Mouse (Mus musculus): ENCODE measurements around the gene Unc45a.
A peak's percentile ranks its signal among the peaks of the same experiment; 100 is the strongest.

Unc45a gene

GRCm38 (mm10) chr7:80340793-80341192 lies at the start of gene Unc45a:
Unc45a (minus strand) TSS chr7:80341005.
- peak; percentile 79 to 81 for DNase-seq

GRCm38 (mm10) chr7:80387633-80388543 lies 47.1 kb upstream of the Unc45a start, which contains the start of gene Fes:
Fes (minus strand) TSS chr7:80387946.
- DNase-seq: peak; percentile 80 to 81

- DNase-seq: peak in 1 of 2 experiments; percentile 44
These were observed 46.3 kb upstream of the Unc45a start for GRCm38 (mm10) chr7:80387033-80387632.

- peak; percentile 90 to 97 for DNase-seq
These were observed 45.6 kb upstream of the Unc45a start for GRCm38 (mm10) chr7:80386235-80386930.

- DNase-seq: no peak
These were observed 42.1 kb upstream of the Unc45a start for GRCm38 (mm10) chr7:80382919-80383318.

DNA sequence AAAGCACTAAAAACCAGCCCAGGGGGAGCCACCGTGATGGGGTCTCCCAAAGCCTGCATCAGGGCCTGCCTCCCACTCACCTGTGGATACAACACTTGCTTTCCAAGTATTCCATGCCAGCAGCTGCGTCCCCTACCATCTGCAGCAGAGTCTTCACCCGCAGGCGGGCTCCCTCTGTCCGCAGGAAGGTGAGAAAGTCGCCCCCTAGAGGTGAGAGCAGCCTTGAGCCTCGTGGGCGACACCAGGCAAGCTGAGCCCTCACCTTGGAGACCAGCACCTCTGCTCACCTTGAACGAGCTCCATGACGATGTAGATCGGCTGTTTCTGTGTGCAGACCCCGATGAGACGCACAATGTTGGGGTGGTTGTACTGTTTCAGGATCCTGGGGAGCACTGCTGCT lies 38.7 kb upstream of the Unc45a start:
- peak; percentile 27 to 73 for DNase-seq

GRCm38 (mm10) chr7:80377471-80377870 lies 36.7 kb upstream of the Unc45a start:
- DNase-seq: peak; percentile 69 to 83

GRCm38 (mm10) chr7:80376192-80376591 lies 35.4 kb upstream of the Unc45a start:
- DNase-seq: no peak

- DNase-seq: no peak
These were observed 34.7 kb upstream of the Unc45a start for GRCm38 (mm10) chr7:80375376-80376039.

DNA sequence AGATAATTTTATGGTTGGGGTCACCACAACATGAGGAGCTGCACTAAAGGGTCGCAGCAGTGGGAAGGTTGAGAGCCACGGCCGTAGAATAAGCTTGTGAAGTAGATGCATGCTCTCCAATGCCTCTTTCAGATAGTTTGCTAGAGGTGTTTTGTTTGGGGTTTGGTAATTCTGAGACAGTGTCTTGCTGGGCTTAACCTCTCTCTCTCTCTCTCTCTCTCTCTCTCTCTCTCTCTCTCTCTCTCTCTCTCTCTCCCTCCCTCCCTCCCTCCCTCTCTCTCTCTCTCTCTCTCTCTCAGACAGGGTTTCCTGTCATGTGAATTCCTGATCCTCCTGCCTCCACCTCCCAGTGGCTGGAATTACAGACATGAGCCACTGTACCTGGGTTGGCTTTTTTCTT lies 33.9 kb upstream of the Unc45a start:
- DNase-seq: no peak

GRCm38 (mm10) chr7:80374280-80374679 lies 33.5 kb upstream of the Unc45a start:
- DNase-seq: no peak

DNA sequence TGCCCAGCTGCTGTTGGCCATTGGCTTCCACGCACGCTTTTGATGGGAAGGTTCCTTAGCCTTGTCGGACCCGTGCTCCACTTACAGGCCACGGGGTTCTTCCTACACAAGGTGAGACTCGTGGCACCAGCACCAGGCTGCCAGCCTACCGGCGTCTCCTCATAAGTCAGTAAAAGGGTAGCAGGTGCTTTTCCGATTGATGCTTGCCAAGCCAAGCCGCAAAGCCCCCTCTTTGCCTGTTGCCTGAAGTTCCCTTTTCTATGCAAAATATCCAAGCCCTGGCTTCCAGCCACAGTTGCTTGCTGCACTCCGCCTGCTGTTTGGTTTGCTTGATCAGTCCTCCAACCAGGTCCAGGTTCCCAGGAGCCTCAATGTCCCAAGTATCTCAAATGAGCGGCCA lies 33.0 kb upstream of the Unc45a start:
- no peak for DNase-seq

GRCm38 (mm10) chr7:80373352-80373751 lies 32.5 kb upstream of the Unc45a start:
- no peak for DNase-seq

GRCm38 (mm10) chr7:80372667-80373066 lies 31.9 kb upstream of the Unc45a start:
- DNase-seq: no peak

- DNase-seq: no peak
These were observed 31.4 kb upstream of the Unc45a start for GRCm38 (mm10) chr7:80372166-80372565.

DNA sequence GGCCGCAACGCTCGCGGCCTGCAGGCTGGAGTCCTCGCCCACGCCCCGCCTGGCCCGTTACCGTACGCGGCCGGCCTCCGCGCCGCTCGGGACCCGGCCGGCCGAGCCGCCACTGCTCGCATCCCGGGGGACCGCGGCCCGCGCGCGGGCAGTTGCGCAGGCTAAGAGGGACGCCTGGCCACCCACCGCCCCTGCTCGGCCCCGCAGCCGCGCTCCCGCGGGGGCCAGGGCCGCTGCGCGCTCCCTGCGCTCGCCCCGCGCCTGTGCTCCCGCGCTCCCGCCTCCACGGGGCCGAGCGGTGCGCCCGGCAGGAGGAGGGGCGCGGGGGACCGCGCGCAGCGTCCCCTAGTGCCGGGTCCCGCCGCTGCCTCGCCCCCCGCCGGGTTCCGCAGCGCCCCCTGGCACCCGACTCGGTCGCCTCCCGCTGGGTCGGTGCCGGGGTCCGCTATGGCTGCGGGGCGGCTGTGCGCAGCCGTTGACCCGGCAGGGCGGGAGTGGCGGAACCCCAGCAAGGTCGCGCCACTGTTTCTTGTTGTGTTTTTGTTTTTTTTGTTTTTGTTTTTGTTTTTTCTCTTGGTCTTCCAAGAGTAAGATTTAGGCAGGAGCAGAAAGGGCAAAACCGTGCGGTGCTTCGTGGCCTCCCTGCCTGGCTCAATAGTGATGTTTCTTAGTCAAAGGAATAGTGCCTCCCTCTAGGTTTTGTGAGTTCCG lies 30.4 kb upstream of the Unc45a start, which contains the start of gene Man2a2:
Gene Man2a2 (minus strand): TSS at position 335 of the 711 bp plus-strand sequence.
- peak; percentile 67 to 90 for DNase-seq

GRCm38 (mm10) chr7:80370649-80371040 lies 29.8 kb upstream of the Unc45a start:
- DNase-seq: peak; percentile 84 to 92

- no peak for DNase-seq
These were observed 29.2 kb upstream of the Unc45a start for GRCm38 (mm10) chr7:80369967-80370431.

GRCm38 (mm10) chr7:80369461-80369860 lies 28.7 kb upstream of the Unc45a start:
- no peak for DNase-seq

DNA sequence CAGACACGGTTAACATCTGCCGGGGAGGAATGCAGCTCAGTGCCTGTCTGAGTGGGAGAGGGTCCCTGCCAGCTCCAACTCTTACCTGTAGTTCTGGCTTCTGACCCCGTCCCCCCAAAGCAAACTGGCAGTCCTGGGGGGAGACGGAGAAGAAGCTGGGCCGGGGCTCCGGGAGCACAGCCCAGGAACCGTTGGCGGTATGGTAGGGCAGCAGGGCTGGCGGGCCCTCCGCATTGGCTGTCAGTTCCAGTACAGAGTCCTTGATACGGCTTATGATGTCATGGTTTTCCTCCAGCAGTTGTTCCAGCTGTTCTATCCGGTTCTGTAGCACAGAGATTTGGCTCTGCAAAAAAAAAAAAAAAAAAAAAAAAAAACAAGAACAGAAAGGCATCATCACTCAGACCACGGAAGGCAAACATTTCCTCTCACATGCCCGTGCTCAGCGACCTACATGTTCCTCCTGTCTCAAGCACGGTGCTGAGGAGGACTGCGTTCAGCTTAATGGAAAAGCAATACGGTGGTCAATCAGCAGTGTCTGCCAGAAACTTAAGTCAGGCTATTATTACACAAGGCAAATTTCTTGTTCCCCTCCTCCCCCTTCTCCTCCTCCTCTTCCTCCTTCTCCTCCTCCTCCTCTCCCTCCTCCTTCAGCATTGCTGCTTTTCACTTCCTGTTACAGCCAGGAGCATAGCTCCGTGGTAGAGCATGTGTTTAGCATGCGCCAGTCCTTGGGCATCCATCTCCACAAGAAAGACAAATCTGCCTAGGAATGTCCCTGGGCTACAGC lies 28.0 kb upstream of the Unc45a start:
- DNase-seq: no peak

DNA sequence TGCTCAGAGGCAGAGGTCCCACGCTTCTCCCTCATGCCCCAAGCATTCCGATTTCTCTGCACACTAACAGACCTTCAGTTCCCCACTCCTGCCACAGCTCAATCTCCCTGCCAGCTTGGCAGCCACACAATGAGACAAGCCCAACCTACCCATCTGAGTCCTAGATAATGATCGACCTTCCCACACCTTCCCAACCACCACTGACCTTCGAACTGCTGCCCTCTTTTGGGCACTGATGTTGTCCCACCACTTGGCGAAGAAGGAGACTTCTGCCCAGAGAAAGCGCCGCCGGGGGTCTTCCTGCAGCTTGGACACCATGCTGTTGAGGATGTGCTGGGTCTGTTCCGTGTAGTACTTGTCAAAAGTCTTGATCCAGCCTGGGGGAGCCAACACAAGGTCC lies 27.2 kb upstream of the Unc45a start:
- no peak for DNase-seq

Measured in kidney, postnatal 36 days (tissue).